Mouse (Mus musculus): ENCODE results near the gene Tnxb. TPM values are rescaled to one million over a fixed set of nuclear protein-coding genes. Genes with fewer than 3 reads are reported as not detected.

Gene Tnxb
- 5.1 TPM for polyA plus RNA-seq (2015; fragmentation: Illumina TruSeq; extraction: RNeasy Lipid Tissue Mini Kit (QIAGEN cat#74804); ENCODE audit: insufficient read depth, low replicate concordance)

GRCm38 (mm10) chr17:34670235-34670634 lies at the start of gene Tnxb:
Gene Tnxb (plus strand): TSS chr17:34670535.

GRCm38 (mm10) chr17:34627943-34628643 lies 42.2 kb upstream of the Tnxb start, which contains the start of gene Ppt2:
Gene Ppt2 (minus strand): TSS chr17:34628510.

GRCm38 (mm10) chr17:34629221-34629751 lies 41.0 kb upstream of the Tnxb start, which contains the start of gene Prrt1:
Gene Prrt1 (plus strand): TSS chr17:34629533.

DNA sequence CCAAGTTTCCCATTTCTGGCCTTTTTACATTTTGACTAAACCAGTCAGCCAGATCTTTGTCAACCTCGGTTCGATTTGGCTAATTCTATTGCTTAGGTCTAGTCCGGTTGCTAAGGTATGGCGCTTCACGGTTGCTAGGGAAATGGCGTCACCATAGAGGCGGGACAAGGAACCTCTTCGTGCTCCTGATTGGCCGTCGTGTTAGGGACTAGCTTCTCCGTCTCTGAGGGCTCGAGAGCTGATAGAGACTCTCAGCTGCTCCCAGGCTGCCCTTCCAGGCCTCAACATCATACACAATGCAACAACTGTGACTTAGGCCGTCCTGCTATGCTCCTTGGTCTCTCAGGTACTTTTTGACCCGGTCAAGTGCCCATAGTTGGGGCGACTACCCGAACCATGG lies 25.7 kb upstream of the Tnxb start, which contains the start of gene Fkbpl:
TSS of gene Fkbpl (plus strand) at position 157 of the 400 bp plus-strand sequence.

DNA sequence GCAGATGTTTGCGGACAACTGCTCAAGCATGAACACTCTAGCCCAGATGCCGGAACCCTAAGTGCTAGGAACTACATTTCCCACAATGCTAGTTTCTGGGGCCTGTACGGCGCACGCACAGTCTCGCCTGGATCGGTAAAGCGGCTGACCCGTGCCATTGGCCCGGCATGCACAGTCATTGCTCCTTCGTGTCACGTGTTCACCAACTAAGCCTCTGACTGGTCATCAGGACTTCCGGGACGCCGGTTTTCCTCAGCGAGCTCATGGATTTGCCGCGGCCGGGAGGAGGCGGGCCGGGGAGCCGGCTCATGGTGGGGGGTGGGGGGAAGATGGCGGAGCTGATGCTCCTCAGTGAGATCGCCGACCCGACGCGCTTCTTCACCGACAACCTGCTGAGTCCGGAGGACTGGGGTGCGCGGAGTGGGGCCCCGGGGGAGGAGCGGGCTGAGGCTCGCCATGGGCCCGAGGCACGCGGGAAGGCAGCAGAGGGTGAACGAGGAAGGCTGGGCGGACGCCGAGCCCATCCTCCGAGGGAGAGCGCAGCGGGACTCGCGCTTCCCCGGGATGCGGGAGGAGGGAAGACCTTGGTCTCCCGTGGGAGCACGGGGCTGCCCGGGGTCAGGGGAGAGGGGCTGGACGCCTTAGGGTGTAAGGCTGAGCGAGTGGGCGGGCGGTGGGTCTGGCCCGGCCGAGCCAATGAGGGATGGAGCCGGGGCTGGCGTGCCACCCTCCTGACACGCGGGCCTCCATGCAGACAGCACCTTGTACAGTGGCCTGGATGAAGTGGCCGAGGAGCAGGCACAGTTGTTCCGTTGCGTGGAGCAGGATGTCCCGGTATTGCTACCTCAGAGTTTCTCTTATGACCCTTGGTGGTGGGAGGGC lies 23.2 kb upstream of the Tnxb start, which contains the start of gene Atf6b:
TSS of gene Atf6b (plus strand) at position 241 of the 882 bp plus-strand sequence.

DNA sequence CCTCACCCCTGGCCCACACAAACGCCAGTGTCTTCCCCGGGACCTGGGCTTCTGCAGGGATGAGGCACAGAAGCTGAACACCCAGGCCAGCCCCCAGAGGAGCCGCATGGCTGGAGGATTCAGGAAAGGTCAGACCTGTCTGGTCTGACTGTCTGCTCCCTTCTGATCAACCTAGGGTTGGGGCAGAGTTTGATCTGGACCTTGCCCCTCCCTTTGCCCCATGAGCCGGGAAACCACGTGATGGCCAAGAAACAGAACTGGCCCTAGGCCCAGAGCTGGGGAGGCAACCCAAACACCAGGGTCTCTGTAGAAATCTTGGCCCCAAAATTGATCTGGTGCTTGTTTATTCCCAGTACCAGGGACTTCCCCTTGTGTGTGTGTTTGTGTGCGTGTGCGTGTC lies 73.4 kb downstream of the Tnxb start, which contains the start of gene C4b:
TSS of gene C4b (minus strand) at position 164 of the 400 bp plus-strand sequence.

Other genes starting within 250 kb of the Tnxb start
- 1.8 TPM for gene Btnl4, start 193.2 kb upstream of the Tnxb start, polyA plus RNA-seq (2015; fragmentation: Illumina TruSeq; extraction: RNeasy Lipid Tissue Mini Kit (QIAGEN cat#74804); ENCODE audit: insufficient read depth, low replicate concordance)
- gene Btnl6, start 153.2 kb upstream of the Tnxb start, polyA plus RNA-seq (2015; fragmentation: Illumina TruSeq; extraction: RNeasy Lipid Tissue Mini Kit (QIAGEN cat#74804); ENCODE audit: insufficient read depth, low replicate concordance), result 3.5 TPM
- gene Notch4, start 106.3 kb upstream of the Tnxb start, polyA plus RNA-seq (2015; fragmentation: Illumina TruSeq; extraction: RNeasy Lipid Tissue Mini Kit (QIAGEN cat#74804); ENCODE audit: insufficient read depth, low replicate concordance), result 2.9 TPM
- 186 TPM for gene Gpsm3, start 80.7 kb upstream of the Tnxb start, polyA plus RNA-seq (2015; fragmentation: Illumina TruSeq; extraction: RNeasy Lipid Tissue Mini Kit (QIAGEN cat#74804); ENCODE audit: insufficient read depth, low replicate concordance)
- 42.5 TPM for gene Pbx2, start 79.3 kb upstream of the Tnxb start, polyA plus RNA-seq (2015; fragmentation: Illumina TruSeq; extraction: RNeasy Lipid Tissue Mini Kit (QIAGEN cat#74804); ENCODE audit: insufficient read depth, low replicate concordance)
- gene Ager, start 72.7 kb upstream of the Tnxb start, polyA plus RNA-seq (2015; fragmentation: Illumina TruSeq; extraction: RNeasy Lipid Tissue Mini Kit (QIAGEN cat#74804); ENCODE audit: insufficient read depth, low replicate concordance), result 4.0 TPM
- gene Rnf5, start 66.8 kb upstream of the Tnxb start, polyA plus RNA-seq (2015; fragmentation: Illumina TruSeq; extraction: RNeasy Lipid Tissue Mini Kit (QIAGEN cat#74804); ENCODE audit: insufficient read depth, low replicate concordance), result 37.5 TPM
- gene Agpat1, start 66.3 kb upstream of the Tnxb start, polyA plus RNA-seq (2015; fragmentation: Illumina TruSeq; extraction: RNeasy Lipid Tissue Mini Kit (QIAGEN cat#74804); ENCODE audit: insufficient read depth, low replicate concordance), result 22.9 TPM
- gene Egfl8, start 54.6 kb upstream of the Tnxb start, polyA plus RNA-seq (2015; fragmentation: Illumina TruSeq; extraction: RNeasy Lipid Tissue Mini Kit (QIAGEN cat#74804); ENCODE audit: insufficient read depth, low replicate concordance), result 2.1 TPM
- gene Ppt2, start 42.0 kb upstream of the Tnxb start, polyA plus RNA-seq (2015; fragmentation: Illumina TruSeq; extraction: RNeasy Lipid Tissue Mini Kit (QIAGEN cat#74804); ENCODE audit: insufficient read depth, low replicate concordance), result 30.0 TPM
- gene Prrt1, start 41.0 kb upstream of the Tnxb start, polyA plus RNA-seq (2015; fragmentation: Illumina TruSeq; extraction: RNeasy Lipid Tissue Mini Kit (QIAGEN cat#74804); ENCODE audit: insufficient read depth, low replicate concordance), result 4.6 TPM
- gene Fkbpl, start 25.8 kb upstream of the Tnxb start, polyA plus RNA-seq (2015; fragmentation: Illumina TruSeq; extraction: RNeasy Lipid Tissue Mini Kit (QIAGEN cat#74804); ENCODE audit: insufficient read depth, low replicate concordance), result 9.4 TPM
- gene Atf6b, start 23.4 kb upstream of the Tnxb start, polyA plus RNA-seq (2015; fragmentation: Illumina TruSeq; extraction: RNeasy Lipid Tissue Mini Kit (QIAGEN cat#74804); ENCODE audit: insufficient read depth, low replicate concordance), result 16.5 TPM
- gene C4b, start 73.3 kb downstream of the Tnxb start, polyA plus RNA-seq (2015; fragmentation: Illumina TruSeq; extraction: RNeasy Lipid Tissue Mini Kit (QIAGEN cat#74804); ENCODE audit: insufficient read depth, low replicate concordance), result 87.9 TPM
- 1.4 TPM for gene Cyp21a1, start 134.0 kb downstream of the Tnxb start, polyA plus RNA-seq (2015; fragmentation: Illumina TruSeq; extraction: RNeasy Lipid Tissue Mini Kit (QIAGEN cat#74804); ENCODE audit: insufficient read depth, low replicate concordance)
- gene Stk19, start 166.4 kb downstream of the Tnxb start, polyA plus RNA-seq (2015; fragmentation: Illumina TruSeq; extraction: RNeasy Lipid Tissue Mini Kit (QIAGEN cat#74804); ENCODE audit: insufficient read depth, low replicate concordance), result 32.1 TPM
- 22.4 TPM for gene Dxo, start 166.5 kb downstream of the Tnxb start, polyA plus RNA-seq (2015; fragmentation: Illumina TruSeq; extraction: RNeasy Lipid Tissue Mini Kit (QIAGEN cat#74804); ENCODE audit: insufficient read depth, low replicate concordance)
- 31.3 TPM for gene Skiv2l, start 179.7 kb downstream of the Tnxb start, polyA plus RNA-seq (2015; fragmentation: Illumina TruSeq; extraction: RNeasy Lipid Tissue Mini Kit (QIAGEN cat#74804); ENCODE audit: insufficient read depth, low replicate concordance)
- 16.3 TPM for gene Nelfe, start 179.9 kb downstream of the Tnxb start, polyA plus RNA-seq (2015; fragmentation: Illumina TruSeq; extraction: RNeasy Lipid Tissue Mini Kit (QIAGEN cat#74804); ENCODE audit: insufficient read depth, low replicate concordance)
- gene Cfb, start 192.0 kb downstream of the Tnxb start, polyA plus RNA-seq (2015; fragmentation: Illumina TruSeq; extraction: RNeasy Lipid Tissue Mini Kit (QIAGEN cat#74804); ENCODE audit: insufficient read depth, low replicate concordance), result 101 TPM
- 3.5 TPM for gene Zbtb12, start 208.9 kb downstream of the Tnxb start, polyA plus RNA-seq (2015; fragmentation: Illumina TruSeq; extraction: RNeasy Lipid Tissue Mini Kit (QIAGEN cat#74804); ENCODE audit: insufficient read depth, low replicate concordance)
- gene Gm20547, start 211.5 kb downstream of the Tnxb start, polyA plus RNA-seq (2015; fragmentation: Illumina TruSeq; extraction: RNeasy Lipid Tissue Mini Kit (QIAGEN cat#74804); ENCODE audit: insufficient read depth, low replicate concordance), result not detected
- gene C2, start 227.7 kb downstream of the Tnxb start, polyA plus RNA-seq (2015; fragmentation: Illumina TruSeq; extraction: RNeasy Lipid Tissue Mini Kit (QIAGEN cat#74804); ENCODE audit: insufficient read depth, low replicate concordance), result 38.7 TPM
- 55.6 TPM for gene Ehmt2, start 227.9 kb downstream of the Tnxb start, polyA plus RNA-seq (2015; fragmentation: Illumina TruSeq; extraction: RNeasy Lipid Tissue Mini Kit (QIAGEN cat#74804); ENCODE audit: insufficient read depth, low replicate concordance)
- not detected for gene Slc44a4, start 243.9 kb downstream of the Tnxb start, polyA plus RNA-seq (2015; fragmentation: Illumina TruSeq; extraction: RNeasy Lipid Tissue Mini Kit (QIAGEN cat#74804); ENCODE audit: insufficient read depth, low replicate concordance)